Mouse (Mus musculus) cerebral cortex, adult 2 months (tissue): ENCODE results near the gene Ttc7.

Experiments used
- WGBS: fragments of 180-500 bp; shearing (Covaris S2); methylation state at CpG from one replicate; pipeline ENCODE4 v1.1.7; 2018; 5-methylcytosine and 5-hydroxymethylcytosine counted together

Ttc7 gene

DNA sequence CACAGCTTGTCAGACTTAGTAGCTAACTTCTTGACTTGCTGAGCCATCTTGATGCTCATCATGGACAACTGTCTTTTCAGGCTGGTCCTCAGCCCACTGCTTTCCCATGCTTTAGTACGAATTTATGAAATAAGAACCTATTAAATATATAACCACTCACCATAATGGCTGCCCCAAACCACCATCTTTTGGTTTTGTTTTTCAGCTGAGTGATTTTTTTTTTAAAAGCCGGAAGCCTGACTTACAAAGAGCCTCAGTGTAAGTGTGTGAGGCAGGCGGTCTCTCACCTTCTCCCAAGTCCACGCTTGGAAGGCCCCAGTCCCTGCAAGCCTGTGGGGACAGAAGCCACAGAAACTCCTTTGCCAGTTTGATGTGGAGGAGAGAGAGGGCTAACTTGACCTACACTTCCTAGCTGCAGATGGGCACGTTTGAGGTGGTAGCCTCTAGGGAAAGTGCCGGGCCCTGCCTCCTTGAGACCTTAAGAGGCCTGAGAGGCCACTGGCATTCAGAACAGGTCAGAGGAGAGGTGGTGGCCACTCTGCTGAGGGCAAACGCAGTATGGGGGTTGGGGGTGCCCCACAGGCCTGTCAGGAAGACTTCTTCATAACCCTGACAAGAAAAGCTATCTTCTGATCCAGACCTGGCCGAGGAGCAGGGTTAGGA lies 3.9 kb downstream of the Ttc7 start:
- WGBS = 82% methylated on average over 8 of the region's 8 CpGs

DNA sequence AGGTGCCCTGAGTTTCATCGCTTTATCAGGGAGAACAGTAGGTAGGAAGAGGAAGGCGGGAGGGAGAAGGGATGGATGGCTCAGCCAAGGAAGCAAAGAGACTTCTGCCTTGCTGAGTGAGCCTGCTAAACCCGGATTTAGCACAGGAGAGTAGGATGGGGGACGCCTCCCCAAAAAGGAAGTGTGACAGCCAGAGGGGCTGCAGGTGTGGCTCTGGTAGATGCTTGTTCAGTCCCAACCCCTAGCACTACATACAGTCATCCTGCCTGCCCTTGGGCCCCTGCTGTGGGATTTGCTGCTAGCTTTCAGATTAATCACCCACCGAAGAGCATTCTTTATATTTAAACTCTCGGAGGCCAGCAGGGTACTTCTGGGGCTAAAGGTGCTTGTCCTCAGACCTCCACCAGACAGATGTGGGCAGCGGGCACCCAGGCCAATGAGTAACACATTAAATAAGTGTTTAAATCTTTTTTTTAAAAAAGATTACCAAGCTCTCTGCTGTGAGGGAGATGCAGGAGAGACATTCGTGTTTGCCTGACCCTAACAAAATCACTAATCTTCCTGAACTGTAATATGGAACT lies 4.6 kb downstream of the Ttc7 start:
- 79% methylated on average over 8 of the region's 8 CpGs for WGBS

DNA sequence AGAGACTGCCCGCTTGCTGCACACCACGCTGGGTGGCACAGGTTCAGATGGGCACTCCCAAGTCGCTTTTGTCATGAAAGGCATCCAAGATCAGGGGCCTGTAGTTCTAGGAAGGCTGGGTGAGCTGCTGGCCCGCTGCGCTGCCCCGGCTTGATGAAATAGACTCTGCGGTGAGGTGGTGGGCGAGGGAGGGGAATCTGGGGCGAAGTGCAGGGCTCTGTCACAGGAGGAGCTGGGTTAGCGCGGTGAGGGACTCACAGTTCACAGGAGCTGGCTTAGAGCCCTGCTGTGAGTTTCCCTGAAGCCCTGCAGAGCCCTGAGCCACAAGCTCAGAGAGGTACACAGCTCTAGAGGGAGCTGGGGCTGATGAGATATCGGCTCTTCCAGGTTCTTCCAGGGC lies 5.4 kb downstream of the Ttc7 start:
- 72% methylated on average over 12 of the region's 12 CpGs for WGBS

DNA sequence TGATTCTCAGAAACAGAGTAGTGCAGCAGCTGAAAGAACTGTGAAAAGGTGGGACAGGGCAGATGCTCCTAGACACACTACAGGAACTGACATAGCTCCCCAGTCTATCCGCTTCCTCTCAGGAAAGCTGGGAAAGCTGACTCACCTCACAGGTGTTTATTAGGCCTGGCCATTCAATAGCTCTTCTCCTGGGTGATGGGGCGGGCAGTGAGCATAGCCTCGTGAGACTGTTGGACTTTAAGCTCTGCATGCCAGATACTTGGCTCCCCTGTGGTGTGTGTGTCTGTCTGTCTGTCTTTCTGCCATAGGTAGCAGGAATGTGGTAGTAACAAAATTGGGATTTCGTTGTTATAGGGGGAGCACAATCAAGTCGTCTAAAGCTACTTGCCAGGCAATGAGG lies 6.7 kb downstream of the Ttc7 start:
- WGBS = 84% methylated on average over 5 of the region's 5 CpGs

DNA sequence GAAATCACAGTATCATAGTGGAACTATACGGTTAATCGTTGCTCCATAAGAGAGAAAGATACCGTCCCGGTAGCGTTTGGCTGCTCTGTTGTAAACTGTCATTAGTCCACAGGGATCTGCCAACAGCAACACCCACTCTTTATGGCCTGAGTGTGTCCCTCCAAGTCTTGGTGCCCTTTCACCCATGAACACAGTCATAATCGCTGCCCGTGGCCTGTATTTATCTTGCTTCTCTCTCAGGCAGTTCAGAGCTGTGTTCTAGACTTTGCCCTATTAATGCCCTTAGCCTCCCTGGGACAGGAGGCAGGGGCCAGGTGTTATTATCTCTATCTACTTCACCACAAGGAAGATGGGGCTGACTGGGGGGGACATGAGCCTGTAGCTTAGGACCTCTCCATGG lies 8.4 kb downstream of the Ttc7 start:
- 94% methylated on average over 7 of the region's 7 CpGs for WGBS

DNA sequence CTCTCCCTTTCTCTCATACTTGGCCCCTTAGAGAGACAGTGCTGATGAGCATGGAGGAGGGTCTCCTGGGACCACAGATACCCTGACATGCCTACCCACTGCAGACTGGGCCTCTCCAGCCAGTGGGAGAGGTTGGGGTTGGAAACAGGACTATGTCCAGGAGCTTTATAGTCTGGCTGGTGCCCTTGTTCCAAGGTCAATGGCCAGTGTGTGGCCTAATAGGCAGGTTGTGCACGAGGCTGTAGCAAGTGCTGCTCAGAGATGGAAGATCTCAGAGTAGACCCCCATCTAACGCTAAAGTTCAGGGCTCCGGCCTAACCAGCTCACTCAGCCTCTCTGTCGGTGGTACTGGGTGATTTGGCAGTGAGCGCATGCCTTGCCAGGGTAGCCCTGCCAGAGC lies 9.1 kb downstream of the Ttc7 start:
- WGBS = 86% methylated on average over 5 of the region's 5 CpGs

DNA sequence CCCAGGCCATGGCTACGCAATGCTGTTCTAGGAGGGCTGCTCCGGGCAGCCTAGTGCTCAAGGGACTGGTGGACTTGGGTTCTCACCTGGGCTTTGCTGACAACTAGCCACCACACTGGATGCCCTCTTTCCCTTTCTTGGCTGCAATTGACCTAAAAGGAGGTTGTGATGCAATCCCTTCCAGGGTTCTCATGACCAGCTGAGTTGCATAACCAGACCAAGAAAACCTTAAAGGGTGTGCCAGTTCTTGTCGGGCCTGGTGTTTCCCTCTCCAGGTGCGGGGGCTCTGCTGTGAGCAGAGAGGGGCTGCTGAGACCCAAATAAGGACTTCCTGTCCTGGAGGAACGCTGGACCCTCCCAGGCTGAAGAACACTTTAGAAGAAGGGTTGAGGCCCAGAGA lies 10.4 kb downstream of the Ttc7 start:
- 95% methylated on average over 5 of the region's 5 CpGs for WGBS

DNA sequence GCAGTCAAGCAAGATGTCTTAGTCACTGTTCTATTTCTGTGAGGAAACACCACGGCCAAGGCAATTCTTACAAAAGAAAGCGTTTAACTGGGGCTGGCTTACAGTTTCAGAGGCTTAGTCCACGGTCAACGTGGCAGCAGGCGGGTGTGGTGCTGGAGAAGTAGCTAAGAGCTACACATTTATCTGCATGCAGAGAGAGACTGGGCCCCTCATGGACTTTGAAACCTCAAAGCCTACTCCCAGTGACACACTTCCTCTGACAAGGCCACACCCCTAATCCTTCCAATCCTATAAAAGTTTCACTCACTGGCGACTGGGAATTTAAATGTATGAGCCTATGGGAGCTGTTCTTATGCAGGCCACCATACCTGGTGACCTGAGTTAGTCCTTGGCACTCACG lies 13.1 kb downstream of the Ttc7 start:
- WGBS = 75% methylated on average over 7 of the region's 7 CpGs

DNA sequence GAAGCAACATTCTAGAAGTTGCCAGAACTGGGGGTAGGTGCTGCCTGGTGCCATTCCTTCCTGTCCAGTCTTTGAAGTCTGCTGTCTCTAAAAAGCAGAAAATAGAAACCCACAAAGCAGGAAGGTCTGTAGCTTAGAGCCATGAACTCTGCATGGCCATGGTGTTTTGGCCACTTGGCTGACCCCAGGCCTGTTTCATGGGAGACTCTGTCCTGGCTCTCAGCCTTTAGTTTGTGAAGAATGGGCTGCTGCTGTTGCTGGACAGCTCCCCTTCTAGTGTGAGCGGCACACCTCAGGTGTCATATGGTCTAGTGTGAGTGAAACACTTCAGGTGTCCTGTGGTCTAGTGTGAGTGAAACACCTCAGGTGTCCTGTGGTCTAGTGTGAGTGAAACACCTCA lies 14.0 kb downstream of the Ttc7 start:
- 100% methylated on average over 1 of the region's 1 CpGs for WGBS

DNA sequence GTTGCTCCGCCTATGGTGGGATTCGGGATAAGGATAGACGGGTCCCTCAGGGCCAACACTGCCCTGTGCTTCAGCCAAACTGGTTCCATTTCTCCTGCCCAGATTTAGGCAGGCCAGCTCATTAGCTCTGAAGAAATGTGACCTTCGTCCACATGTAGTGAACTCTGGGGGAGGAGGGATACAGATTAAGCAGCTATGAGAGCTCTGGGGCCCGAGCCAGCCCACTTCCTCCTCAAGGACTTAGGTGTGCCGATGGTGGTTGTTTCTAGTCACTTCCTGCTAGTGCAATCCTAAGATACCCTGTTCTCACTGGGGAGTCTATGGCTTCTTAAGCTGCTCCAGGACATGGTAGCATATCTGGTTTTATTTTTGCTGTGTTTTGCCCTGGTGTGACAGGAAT lies 16.3 kb downstream of the Ttc7 start:
- 82% methylated on average over 6 of the region's 6 CpGs for WGBS

DNA sequence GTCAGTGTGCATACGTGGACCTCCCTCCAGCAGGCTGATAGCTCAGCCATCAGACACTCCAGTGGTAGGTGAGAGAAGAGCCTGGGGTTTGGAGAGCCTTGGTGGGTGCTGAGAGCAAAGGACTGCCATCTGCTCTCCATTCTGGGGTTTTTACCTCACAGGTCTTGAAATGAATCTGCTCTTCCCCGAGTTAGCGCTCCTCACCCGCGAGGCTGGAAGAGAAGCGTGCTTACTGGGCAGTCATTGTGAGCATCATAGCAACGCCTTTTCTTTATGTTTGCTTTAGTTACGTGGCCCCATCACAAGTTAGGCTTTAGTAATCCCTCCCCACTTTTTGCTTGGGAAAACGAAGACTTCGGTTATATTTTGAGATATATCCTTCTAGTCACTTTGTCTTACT lies 17.7 kb downstream of the Ttc7 start:
- 84% methylated on average over 10 of the region's 10 CpGs for WGBS

DNA sequence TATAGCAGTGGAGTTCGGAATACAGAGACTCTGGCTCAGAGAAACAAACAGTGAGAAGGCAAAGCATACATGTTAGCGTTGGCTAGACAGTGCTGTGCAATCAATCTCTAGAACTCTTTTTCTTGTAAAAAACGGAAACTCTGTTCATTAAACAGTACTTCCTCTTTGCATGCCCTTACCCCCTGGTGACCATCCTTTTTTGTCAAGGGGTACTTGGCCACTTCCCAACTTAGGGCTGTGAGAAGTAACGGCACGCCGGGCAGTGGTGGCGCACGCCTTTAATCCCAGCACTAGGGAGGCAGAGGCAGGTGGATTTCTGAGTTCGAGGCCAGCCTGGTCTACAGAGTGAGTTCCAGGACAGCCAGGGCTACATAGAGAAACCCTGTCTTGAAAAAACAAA lies 18.9 kb downstream of the Ttc7 start:
- 73% methylated on average over 9 of the region's 9 CpGs for WGBS

DNA sequence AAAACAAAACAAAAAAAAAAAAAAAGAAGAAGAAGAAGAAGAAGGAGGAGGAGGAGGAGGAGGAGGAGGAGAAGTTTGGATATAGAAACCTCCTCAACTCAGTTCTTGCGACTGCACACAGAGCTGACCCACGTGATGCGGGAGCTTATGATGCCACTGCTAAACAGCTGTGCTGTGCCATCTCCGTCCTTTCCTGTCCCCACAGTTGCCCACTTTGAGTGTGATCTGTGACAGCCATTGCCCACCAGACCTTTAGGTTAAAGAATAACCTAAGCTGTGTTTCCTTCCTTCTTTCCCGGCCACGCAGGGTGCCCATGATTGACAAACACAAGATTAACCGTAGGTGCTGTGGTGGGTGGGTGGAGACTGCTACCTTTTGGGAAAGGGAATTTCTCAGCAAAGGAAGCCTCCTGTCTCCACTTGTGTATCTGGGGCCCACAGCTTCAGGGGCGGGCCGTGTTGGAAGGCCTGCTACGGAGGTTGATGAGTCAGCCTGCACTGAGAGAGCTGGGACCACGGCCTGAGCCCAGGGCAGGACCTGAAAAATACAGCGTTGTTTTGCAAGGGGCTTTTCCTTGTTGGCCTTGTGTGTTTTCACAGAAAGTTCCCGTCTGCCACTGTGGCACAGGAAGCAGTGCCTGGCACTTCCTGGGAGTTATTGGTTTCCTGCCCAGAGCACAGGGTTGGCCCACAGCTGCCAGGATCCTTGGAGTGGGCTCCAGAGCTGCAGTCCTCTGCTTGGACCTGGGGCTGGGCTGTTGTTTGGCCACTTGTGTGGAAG lies 19.5 kb downstream of the Ttc7 start:
- 66% methylated on average over 13 of the region's 13 CpGs for WGBS

DNA sequence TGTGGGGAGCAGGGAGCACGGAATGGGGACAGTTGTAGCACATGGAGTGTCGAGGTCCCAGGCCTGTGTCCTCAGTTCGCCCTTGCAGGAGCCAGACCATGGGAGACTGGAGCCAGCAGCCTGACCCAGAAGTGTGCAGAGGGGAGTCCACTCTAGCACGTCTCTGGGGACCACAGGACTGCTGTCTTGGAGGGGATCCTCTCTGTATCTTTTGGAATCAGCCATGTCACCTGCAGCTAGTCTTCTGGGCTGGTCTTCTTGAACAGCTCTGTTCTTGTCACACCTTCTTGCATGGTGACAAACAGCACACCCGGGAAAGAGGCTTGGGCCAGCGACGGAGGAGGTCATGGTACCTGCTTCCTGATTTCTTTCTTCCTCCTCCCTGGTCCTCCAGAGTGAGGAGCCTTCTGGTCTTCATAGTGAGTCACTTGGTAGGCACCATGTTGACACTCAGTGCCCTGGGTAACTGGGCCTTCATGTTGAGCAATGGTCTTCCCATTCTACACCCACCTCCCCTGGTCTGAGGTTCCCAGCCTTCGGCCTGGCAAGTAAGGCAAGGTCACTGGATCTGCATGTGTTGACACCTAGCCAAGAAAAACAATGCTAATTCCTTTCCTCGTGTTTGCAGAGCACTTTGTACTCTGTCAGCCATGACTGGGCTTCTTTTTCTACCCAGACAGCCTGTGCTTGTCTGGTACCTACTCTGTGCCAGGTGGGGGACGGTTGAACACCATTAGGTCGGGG lies 21.6 kb downstream of the Ttc7 start:
- WGBS = 82% methylated on average over 11 of the region's 11 CpGs

DNA sequence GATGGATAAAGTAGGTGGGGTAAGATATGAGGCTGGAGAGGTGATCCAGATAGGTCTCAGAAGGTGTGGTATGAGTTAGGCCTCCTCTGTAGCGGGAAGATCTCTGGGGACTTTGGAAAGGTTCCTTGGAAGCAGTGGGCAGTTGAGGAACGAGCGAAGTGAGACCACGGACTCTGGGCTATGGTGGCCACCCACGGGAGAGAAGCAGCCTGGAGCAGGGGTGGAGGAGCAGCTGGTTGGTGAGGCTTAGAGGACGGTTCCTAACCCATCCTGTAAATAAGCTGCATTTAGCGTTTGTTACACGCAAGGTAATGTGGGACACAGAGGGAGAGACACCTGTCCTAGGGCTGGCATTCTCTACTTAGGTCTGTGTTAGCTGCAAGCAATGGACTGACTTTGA lies 22.4 kb downstream of the Ttc7 start:
- 60% methylated on average over 8 of the region's 8 CpGs for WGBS

DNA sequence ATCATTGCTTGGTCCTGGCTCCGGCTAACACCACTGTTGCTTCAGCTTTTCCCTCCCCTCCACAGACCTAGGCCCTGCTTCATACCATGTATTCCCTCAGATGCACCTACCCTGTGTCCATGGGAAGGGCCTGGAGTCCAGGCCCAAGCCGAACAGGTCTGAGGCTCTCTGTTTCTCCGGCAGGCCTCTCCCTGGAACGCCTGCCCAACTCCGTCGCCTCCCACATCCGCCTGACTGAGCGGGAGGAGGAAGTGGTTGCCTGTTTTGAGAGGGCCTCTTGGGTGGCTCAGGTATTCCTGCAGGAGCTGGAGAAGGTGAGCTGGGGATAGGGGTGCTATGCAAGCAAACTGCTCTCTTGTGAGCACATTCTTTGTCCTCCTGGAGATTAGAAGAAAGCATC lies 24.1 kb downstream of the Ttc7 start:
- WGBS = 79% methylated on average over 8 of the region's 8 CpGs

DNA sequence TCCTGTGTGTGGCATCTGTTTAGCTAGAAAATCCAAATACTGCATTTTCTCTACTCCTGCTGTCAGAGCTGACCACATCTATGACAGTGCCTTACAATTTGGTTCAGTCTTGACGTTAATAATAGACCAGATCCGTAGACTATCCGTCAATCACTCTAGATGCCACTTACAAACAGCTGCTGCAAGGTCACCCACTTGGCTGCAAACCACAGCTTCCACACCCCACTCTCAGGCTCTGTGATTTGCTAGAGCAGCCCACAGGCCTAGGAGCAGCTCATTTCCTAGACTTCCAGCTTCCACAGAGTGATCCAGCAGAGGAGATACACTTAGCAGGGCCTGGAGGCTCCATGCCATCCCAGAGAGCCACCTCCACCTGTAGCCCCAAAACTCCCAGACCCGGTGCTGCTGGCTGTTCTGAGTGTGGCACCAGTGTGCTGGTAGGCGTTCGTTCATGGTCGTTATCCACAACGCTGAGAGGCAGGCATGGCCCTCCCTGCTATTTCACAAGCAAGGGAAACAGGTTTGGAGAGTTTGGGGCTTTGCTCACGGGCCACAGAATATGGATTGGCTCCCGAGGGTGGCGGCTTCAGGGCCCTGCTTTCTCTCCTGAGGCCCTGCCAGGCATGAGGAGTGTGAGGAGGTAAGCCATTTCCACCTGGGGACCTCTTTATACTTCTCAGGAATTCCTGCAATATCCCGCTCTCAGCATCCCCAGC lies 26.5 kb downstream of the Ttc7 start:
- 86% methylated on average over 12 of the region's 12 CpGs for WGBS

DNA sequence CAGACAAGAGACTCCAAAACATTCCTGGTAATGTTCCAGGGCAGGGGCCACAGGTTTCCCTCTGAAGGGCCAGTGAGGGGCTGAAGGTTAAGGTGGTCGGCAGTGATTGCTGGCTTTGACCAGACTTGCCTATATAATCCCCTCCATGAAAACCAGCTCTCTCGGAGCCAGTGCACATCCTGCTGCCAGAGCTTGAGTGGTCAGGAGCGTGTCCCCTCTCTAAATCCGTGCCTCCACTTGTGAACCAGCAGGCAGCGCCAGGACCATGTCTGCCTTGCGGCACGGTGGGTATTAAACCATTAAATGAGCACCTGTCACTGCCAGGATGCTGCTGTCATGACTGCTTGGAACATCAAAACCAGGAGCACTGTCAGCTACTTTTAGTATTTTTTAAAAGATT lies 27.8 kb downstream of the Ttc7 start:
- 94% methylated on average over 7 of the region's 7 CpGs for WGBS

DNA sequence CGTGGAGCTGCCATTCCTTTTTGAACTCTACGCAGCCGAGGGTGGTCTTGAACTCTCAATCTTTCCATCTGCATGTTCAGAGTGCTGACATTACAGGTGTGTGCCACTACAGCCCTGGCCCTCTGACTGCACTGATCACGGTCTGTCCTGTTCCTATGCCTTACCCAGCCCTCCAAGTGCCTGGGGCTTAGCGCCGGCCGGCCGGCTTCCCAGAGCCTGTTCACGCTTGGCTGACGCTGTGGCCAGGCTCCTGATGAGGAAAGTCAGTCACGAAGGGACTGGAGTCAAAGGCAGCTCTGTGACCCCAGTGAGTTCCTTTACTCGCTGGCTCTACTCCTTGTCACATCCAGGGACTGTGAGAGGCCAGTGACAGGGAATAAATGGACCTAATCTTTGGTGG lies 29.7 kb downstream of the Ttc7 start:
- 84% methylated on average over 12 of the region's 12 CpGs for WGBS

DNA sequence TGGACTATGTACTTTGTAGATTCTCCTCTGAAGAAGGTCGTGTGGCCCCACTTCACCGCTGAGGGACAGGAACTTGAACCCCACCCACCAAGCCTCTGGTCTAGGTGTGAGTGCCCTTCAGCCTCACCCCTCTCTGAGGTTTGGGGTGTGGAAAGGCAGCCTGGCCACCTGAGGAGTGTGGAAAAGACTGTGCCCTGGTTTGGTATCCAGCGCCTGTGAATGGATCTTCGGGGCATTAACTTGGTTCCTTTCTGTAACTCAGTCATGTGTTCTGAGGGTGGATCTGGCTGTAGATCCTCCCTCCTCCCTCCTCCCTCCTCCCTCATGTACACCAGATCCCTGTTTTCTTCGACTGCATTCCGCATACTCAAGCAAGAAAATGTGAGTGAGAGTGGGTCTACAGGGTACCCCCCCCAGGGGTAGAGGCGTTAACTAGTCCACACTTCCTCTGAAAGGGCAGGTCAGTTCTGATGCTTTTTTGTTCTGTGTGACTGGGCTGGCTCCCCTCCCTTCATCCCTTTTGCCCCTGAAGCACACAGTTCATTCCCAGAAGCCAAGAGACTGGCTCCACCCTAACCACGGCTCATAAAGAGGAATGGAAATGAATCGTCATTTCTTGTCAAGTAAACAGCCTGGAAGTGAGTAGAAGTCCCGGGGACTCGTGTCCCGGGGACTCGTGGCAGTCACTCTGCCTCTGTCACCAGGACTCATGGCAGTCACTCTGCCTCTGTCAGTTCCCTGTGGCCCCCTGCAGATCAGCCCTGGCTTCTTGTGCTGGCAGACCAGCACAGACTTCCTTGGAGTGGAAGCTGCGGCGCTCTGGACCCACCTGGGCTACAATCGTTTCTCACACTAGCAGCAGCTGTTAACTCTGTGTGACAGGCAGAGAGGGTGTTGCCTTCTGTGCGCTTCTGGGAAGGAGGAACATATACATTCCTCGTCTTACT lies 30.5 kb downstream of the Ttc7 start:
- 49% methylated on average over 18 of the region's 18 CpGs for WGBS

DNA sequence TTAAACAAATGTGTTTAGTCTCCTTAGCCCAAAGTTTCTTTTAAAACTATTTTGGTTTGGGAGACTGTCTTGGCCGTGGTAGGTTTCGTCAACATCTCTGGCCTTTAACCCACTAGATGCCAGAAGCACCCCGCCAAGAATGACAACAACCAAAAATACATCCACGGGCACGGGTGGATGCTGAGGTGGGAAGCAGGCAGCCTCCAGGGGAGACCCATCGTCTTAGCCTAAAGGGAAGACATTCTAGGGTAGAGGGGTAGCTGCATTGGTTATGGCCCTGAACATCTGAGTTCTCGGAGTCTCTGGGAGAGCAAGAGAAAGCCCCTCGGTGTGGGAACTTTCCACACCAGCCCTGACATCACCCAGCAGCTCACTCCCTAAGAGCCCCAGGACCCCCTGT lies 31.4 kb downstream of the Ttc7 start:
- WGBS = 82% methylated on average over 8 of the region's 8 CpGs
